Mouse (Mus musculus): ENCODE measurements around the gene Akr1c19. TPM values are rescaled to one million over a fixed set of nuclear protein-coding genes. Genes with fewer than 3 reads are reported as not detected.
"Not testable (repeated sequence)": the region's sequence is repeated elsewhere in the genome, so short reads cannot be mapped to it uniquely, and the experiment has no call there.

Akr1c19 gene
- polyA plus RNA-seq, 1 experiment from 2014 or later = 65.8 TPM

DNA sequence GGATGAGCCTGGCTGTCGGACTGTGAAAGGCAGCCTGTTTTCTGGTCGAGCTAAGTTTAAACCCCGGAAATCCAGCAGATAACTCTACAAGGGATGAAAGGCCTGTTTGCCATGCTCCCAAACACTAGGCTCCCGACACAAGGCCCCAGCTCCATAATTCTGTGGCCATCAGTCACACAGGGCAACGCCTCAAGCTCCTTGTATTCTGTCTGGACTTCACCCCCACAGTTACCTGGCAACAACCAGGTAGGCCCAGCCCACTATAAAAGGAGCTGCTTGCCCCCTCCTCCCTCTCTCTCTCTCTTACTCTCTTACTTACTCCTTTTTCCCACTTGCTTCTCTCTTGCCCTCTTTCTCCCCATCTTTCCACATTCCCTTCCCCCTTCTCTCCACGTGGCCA lies 28.8 kb downstream of the Akr1c19 start:
- Histone ChIP-seq H3K9ac (ENCODE audit: low read length) (no peak overlapping the region), H3K9me3 (ENCODE audit: control insufficient read depth, low read length) (no peaks in the 10 kb centered on the region), H3K27ac (replicated peaks) (no peak overlapping the region), H3K4me3 (ENCODE audit: low read depth, low read length) (no peak overlapping the region), H3K27me3 (ENCODE audit: control insufficient read depth, insufficient read depth, low read length) (no peaks in the 10 kb centered on the region), H3K36me3 (ENCODE audit: control insufficient read depth, insufficient read depth, low read length) (no peaks in the 10 kb centered on the region), H3K4me2 (replicated peaks; ENCODE audit: low read depth) (no peak overlapping the region), H3K4me1 (replicated peaks; ENCODE audit: control insufficient read depth, insufficient read depth) (no peaks in the 10 kb centered on the region)
- 83% methylated on average over 6 of the region's 6 CpGs for WGBS
- no peak for ATAC-seq (ENCODE audit: low FRiP score, low TSS enrichment)
- TF ChIP-seq EP300 (optimal IDR thresholded peaks at IDR 0.05) (no peak), CTCF (IDR thresholded peaks at IDR 0.05; ENCODE audit: low read depth) (no peak)
- no peak for DNase-seq (ENCODE audit: low spot score)

DNA sequence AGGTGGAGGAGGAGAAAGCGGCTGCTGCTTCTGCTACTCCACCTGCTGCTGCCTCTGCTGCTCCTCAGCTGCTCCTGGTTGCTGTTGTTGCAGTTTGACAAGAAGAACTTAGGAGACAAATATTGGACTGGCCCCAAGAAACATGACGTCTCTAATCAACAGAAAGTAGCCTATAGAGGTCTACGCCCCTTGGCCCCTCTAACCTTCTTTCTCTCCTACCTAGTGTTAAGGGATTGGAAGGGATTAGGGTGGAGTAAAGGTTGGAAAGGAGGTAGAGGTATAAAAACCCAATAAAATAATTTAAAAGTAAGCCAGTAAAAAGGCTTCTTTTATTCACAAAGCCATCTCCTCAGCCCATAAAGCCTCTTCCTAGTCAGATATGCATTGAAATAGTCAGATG lies 36.1 kb downstream of the Akr1c19 start:
- ATAC-seq (ENCODE audit: low FRiP score, low TSS enrichment) = no peak
- Histone ChIP-seq H3K9me3 (ENCODE audit: control insufficient read depth, low read length) (no peaks in the 10 kb centered on the region), H3K4me2 (replicated peaks; ENCODE audit: low read depth) (no peak overlapping the region), H3K4me3 (ENCODE audit: low read depth, low read length) (no peak overlapping the region), H3K27ac (replicated peaks) (no peak overlapping the region), H3K27me3 (ENCODE audit: control insufficient read depth, insufficient read depth, low read length) (no peaks in the 10 kb centered on the region), H3K9ac (ENCODE audit: low read length) (no peak overlapping the region), H3K36me3 (ENCODE audit: control insufficient read depth, insufficient read depth, low read length) (no peaks in the 10 kb centered on the region), H3K4me1 (replicated peaks; ENCODE audit: control insufficient read depth, insufficient read depth) (no peaks in the 10 kb centered on the region)
- DNase-seq (ENCODE audit: low spot score) = no peak
- no peak for TF ChIP-seq EP300 (optimal IDR thresholded peaks at IDR 0.05)
- TF ChIP-seq CTCF (IDR thresholded peaks at IDR 0.05; ENCODE audit: low read depth) = no peak
- WGBS = 74% methylated on average over 3 of the region's 3 CpGs

DNA sequence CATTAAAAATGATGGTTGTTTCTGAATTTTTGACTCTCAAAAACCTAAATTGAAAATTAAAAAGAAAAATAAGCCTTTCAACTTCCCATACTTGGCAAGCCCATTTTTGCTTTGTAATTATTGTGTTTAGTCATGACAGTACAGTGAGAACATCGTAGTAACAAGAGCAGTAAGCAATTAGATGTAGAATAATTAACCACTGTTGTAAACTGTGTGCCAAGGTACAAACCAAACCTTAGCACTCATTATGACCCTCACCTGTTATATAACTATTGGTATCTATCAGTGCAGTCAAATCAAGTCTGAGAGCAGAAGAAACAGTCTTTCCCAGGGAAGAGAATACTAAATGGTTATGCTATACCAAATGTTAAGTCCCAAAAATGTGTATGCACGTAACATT lies 36.5 kb downstream of the Akr1c19 start:
- DNase-seq (ENCODE audit: low spot score) (no peak), ATAC-seq (ENCODE audit: low FRiP score, low TSS enrichment) (no peak)
- Histone ChIP-seq H3K9me3 (ENCODE audit: control insufficient read depth, low read length) (no peaks in the 10 kb centered on the region), H3K4me3 (ENCODE audit: low read depth, low read length) (no peak overlapping the region), H3K36me3 (ENCODE audit: control insufficient read depth, insufficient read depth, low read length) (no peaks in the 10 kb centered on the region), H3K4me1 (replicated peaks; ENCODE audit: control insufficient read depth, insufficient read depth) (no peaks in the 10 kb centered on the region), H3K9ac (ENCODE audit: low read length) (no peak overlapping the region), H3K27me3 (ENCODE audit: control insufficient read depth, insufficient read depth, low read length) (no peaks in the 10 kb centered on the region), H3K27ac (replicated peaks) (no peak overlapping the region), H3K4me2 (replicated peaks; ENCODE audit: low read depth) (no peak overlapping the region)
- no peak for TF ChIP-seq EP300 (optimal IDR thresholded peaks at IDR 0.05)
- TF ChIP-seq CTCF (IDR thresholded peaks at IDR 0.05; ENCODE audit: low read depth) = no peak
- WGBS = 82% methylated on average over 2 of the region's 2 CpGs

DNA sequence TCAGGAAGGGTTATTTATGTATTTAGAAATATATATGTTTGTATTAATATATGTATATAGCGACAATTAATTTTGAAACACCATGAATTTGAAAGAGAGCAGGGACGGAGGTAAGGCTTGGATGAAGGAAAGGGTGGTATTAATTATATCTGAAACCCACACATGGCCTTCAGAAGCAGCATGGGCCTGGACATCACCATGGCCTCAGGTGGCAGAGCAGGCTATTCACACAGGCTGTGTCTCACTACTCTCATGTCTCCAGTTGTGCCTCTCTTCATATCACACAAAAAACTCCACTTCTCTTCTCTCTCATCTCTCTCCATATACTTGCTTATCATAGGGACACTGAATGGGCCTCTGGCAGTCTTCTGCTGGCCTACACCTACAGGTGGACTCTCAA lies 37.0 kb downstream of the Akr1c19 start:
- H3K27me3 ChIP-seq (ENCODE audit: control insufficient read depth, insufficient read depth, low read length); ATAC-seq (ENCODE audit: low FRiP score, low TSS enrichment); H3K4me1 ChIP-seq (replicated peaks; ENCODE audit: control insufficient read depth, insufficient read depth); H3K27ac ChIP-seq (replicated peaks); H3K9me3 ChIP-seq (ENCODE audit: control insufficient read depth, low read length); DNase-seq (ENCODE audit: low spot score); H3K9ac ChIP-seq (ENCODE audit: low read length); H3K36me3 ChIP-seq (ENCODE audit: control insufficient read depth, insufficient read depth, low read length); H3K4me3 ChIP-seq (ENCODE audit: low read depth, low read length); H3K4me2 ChIP-seq (replicated peaks; ENCODE audit: low read depth): not testable (repeated sequence)
- WGBS = 85% methylated on average over 2 of the region's 2 CpGs

DNA sequence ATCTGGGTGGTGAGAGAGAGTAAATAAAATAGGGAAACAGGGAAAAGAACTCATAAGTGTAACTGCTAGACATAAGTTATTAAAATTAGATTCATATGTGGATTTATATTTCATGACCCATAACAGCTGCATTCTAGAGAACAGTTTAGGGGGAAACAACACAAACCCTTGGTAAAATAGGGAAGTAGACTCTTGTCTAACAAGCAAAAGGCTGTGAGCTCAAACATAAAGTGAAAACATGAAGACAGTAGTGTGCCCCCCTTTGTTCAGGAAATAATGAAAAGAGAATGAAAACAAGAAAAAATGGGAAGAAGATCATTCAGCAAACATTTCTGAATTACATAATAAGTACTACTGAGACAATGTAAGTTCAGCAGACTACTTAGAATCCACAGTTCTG lies 42.4 kb downstream of the Akr1c19 start:
- no peak overlapping the region for H3K27ac ChIP-seq (replicated peaks)
- no peaks in the 10 kb centered on the region for H3K4me1 ChIP-seq (replicated peaks; ENCODE audit: control insufficient read depth, insufficient read depth)
- H3K4me2 ChIP-seq (replicated peaks; ENCODE audit: low read depth) = no peak overlapping the region
- TF ChIP-seq EP300 (optimal IDR thresholded peaks at IDR 0.05) = no peak
- no peak for TF ChIP-seq CTCF (IDR thresholded peaks at IDR 0.05; ENCODE audit: low read depth)
- no peaks in the 10 kb centered on the region for H3K9me3 ChIP-seq (ENCODE audit: control insufficient read depth, low read length)
- no peak overlapping the region for H3K4me3 ChIP-seq (ENCODE audit: low read depth, low read length)
- H3K27me3 ChIP-seq (ENCODE audit: control insufficient read depth, insufficient read depth, low read length) = no peaks in the 10 kb centered on the region
- no peaks in the 10 kb centered on the region for H3K36me3 ChIP-seq (ENCODE audit: control insufficient read depth, insufficient read depth, low read length)
- no peak for DNase-seq (ENCODE audit: low spot score)
- no peak overlapping the region for H3K9ac ChIP-seq (ENCODE audit: low read length)
- no peak for ATAC-seq (ENCODE audit: low FRiP score, low TSS enrichment)

DNA sequence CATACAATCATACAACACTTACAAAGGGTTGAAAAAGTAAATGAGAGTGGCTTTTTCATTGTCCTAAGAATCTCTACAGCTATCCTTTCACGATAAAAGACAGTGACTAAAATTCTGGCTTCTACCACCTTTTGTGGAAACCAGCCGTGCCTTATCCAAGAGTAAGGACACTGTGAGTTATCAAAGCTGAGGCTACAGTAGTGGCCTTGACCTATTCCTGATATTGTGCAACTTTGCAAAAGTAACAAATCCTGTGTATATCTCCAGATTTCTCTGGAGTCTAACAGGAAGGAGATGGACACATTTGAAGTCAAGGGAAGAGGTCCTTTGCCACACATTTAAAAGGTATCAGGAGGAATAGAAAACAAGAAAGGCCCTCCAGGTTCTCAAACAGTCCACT lies 49.0 kb downstream of the Akr1c19 start:
- Histone ChIP-seq H3K9me3 (ENCODE audit: control insufficient read depth, low read length) (no peaks in the 10 kb centered on the region), H3K27me3 (ENCODE audit: control insufficient read depth, insufficient read depth, low read length) (no peaks in the 10 kb centered on the region), H3K4me1 (replicated peaks; ENCODE audit: control insufficient read depth, insufficient read depth) (no peaks in the 10 kb centered on the region), H3K9ac (ENCODE audit: low read length) (no peak overlapping the region), H3K36me3 (ENCODE audit: control insufficient read depth, insufficient read depth, low read length) (no peaks in the 10 kb centered on the region), H3K27ac (replicated peaks) (no peak overlapping the region), H3K4me3 (ENCODE audit: low read depth, low read length) (no peak overlapping the region), H3K4me2 (replicated peaks; ENCODE audit: low read depth) (no peak overlapping the region)
- 83% methylated on average over 2 of the region's 2 CpGs for WGBS
- DNase-seq (ENCODE audit: low spot score) (no peak), ATAC-seq (ENCODE audit: low FRiP score, low TSS enrichment) (no peak)
- TF ChIP-seq CTCF (IDR thresholded peaks at IDR 0.05; ENCODE audit: low read depth) (no peak), EP300 (optimal IDR thresholded peaks at IDR 0.05) (no peak)

Measured in stomach, postnatal 0 days (tissue).